Mouse (Mus musculus) left cerebral cortex, postnatal 14 days (tissue): ENCODE data around the gene Rhbdf1. TPM values are rescaled to one million over a fixed set of nuclear protein-coding genes. Genes with fewer than 3 reads are reported as not detected.

Experiments used
- DNase-seq, 2 experiments: peaks; one replicate each; pipeline ENCODE4 v3.0.0; 2021 to 2022; ENCODE audit warnings: low spot score in 2 of 2, mixed read lengths in 1 of 2
- intact Hi-C: fragments of 180-260 bp; cut with DNase I; formaldehyde crosslinking; loops from one replicate; pipeline ENCODE4 v1.15.1; 2025
- total RNA-seq, 2 experiments: library from RNA; stranded (reverse); gene quantifications; 2 replicates each; pipeline ENCODE4 v1.2.3; 2021

Rhbdf1 gene
- total RNA-seq, 2 experiments from 2014 or later = 16.5 to 18.0 TPM

- DNase-seq = peak; percentile 51 to 55
- intact Hi-C loops = no loop called here
Observed at GRCm38 (mm10) chr11:32243205-32243955, 21.3 kb upstream of the Rhbdf1 start.

GRCm38 (mm10) chr11:32242209-32242608 is 20.1 kb upstream of the Rhbdf1 start:
- DNase-seq = no peak
- intact Hi-C loops = no loop called here

GRCm38 (mm10) chr11:32241391-32241790 is 19.3 kb upstream of the Rhbdf1 start:
- intact Hi-C loops = no loop called here
- no peak for DNase-seq

- DNase-seq = peak; percentile 76 to 77
- intact Hi-C loops = loop anchor here (1.0 to 2.0 kb wide), 2 partner anchors 21 to 55 kb away; no protein-coding TSS in a partner anchor
Observed at GRCm38 (mm10) chr11:32238093-32238860, 16.2 kb upstream of the Rhbdf1 start.

- intact Hi-C loops = no loop called here
- no peak for DNase-seq
Observed at GRCm38 (mm10) chr11:32237411-32237795, 15.3 kb upstream of the Rhbdf1 start.

GRCm38 (mm10) chr11:32236712-32237410 is 14.8 kb upstream of the Rhbdf1 start:
- peak; percentile 62 to 86 for DNase-seq

GRCm38 (mm10) chr11:32236132-32236531 is 14.0 kb upstream of the Rhbdf1 start:
- intact Hi-C loops = no loop called here
- DNase-seq = no peak

More at GRCm38 (mm10) chr11:32236712-32237410, 14.8 kb upstream of the Rhbdf1 start:
- intact Hi-C loops = no loop called here

GRCm38 (mm10) chr11:32235646-32236045 is 13.5 kb upstream of the Rhbdf1 start:
- DNase-seq = peak; percentile 67 to 77
- intact Hi-C loops = no loop called here

- intact Hi-C loops = no loop called here
- no peak for DNase-seq
Observed at GRCm38 (mm10) chr11:32234816-32235485, 12.9 kb upstream of the Rhbdf1 start.

- intact Hi-C loops = no loop called here
- no peak for DNase-seq
Observed at GRCm38 (mm10) chr11:32233895-32234294, 11.8 kb upstream of the Rhbdf1 start.

GRCm38 (mm10) chr11:32232848-32233247 is 10.7 kb upstream of the Rhbdf1 start:
- DNase-seq = no peak
- intact Hi-C loops = no loop called here

GRCm38 (mm10) chr11:32231125-32231524 is 9.0 kb upstream of the Rhbdf1 start:
- peak in 1 of 2 experiments; percentile 47 for DNase-seq
- intact Hi-C loops = no loop called here

- intact Hi-C loops = no loop called here
- DNase-seq = peak; percentile 67 to 87
Observed at GRCm38 (mm10) chr11:32230220-32230619, 8.1 kb upstream of the Rhbdf1 start.

GRCm38 (mm10) chr11:32228292-32228845 is 6.3 kb upstream of the Rhbdf1 start:
- no peak for DNase-seq
- intact Hi-C loops = loop anchor here (10.0 kb wide), 1 partner anchor 554 kb away; the partner anchor contains the start of gene Bod1

- intact Hi-C loops = loop anchor here (10.0 kb wide), 1 partner anchor 553 kb away; the partner anchor contains the start of gene Bod1
Observed at GRCm38 (mm10) chr11:32227555-32227954, 5.5 kb upstream of the Rhbdf1 start.

GRCm38 (mm10) chr11:32227041-32227440 is 4.9 kb upstream of the Rhbdf1 start:
- DNase-seq = no peak
- intact Hi-C loops = loop anchor here (10.0 kb wide), 1 partner anchor 552 kb away; the partner anchor contains the start of gene Bod1

More at GRCm38 (mm10) chr11:32227555-32227954, 5.5 kb upstream of the Rhbdf1 start:
- DNase-seq = no peak

- peak; percentile 88 to 89 for DNase-seq
- intact Hi-C loops = loop anchor here (10.0 kb wide), 1 partner anchor 551 kb away; the partner anchor contains the start of gene Bod1
Observed at GRCm38 (mm10) chr11:32226124-32226871, 4.2 kb upstream of the Rhbdf1 start, which contains the start of gene Mpg. Mpg (plus strand) TSS chr11:32226505.
